Mouse (Mus musculus) liver, adult 2 months (tissue): ENCODE measurements at regions not wholly inside any gene's neighbourhood (a gene's known extent, or its start where the extent isn't known, plus 50 kb on each side); places are given as distances from the start of the nearest gene placed in this dataset.
A peak's percentile ranks its signal among the peaks of the same experiment; 100 is the strongest.

Experiments
- DNase-seq: peaks from one replicate; pipeline ENCODE4 v3.0.0-alpha.2; 2011; ENCODE audit warnings: low read depth, low spot score; ENCODE audit errors: extremely low read depth
- H3K27ac ChIP-seq: fragments of 200-500 bp; replicated peaks from 2 replicates; pipeline ENCODE4 v1.5.1; 2012; ENCODE audit warnings: low read depth, mild to moderate bottlenecking, control low read depth, inconsistent platforms, low read length; ENCODE audit not compliant: insufficient read depth
- H3K27me3 ChIP-seq: fragments of 200-500 bp; 2 replicates; pipeline ENCODE4 v1.6.1; 2012; ENCODE audit warnings: mild to moderate bottlenecking, moderate library complexity, low read length, inconsistent platforms; ENCODE audit not compliant: control insufficient read depth, insufficient read depth
- H3K36me3 ChIP-seq: fragments of 200-500 bp; 2 replicates; pipeline ENCODE4 v1.6.1; 2012; ENCODE audit warnings: low read length, inconsistent platforms; ENCODE audit not compliant: control insufficient read depth, insufficient read depth
- H3K4me1 ChIP-seq: fragments of 200-500 bp; 2 replicates; pipeline ENCODE4 v1.6.1; 2011; ENCODE audit warnings: low read length; ENCODE audit not compliant: control insufficient read depth, insufficient read depth
- H3K4me3 ChIP-seq: fragments of 200-500 bp; 2 replicates; pipeline ENCODE4 v1.5.1; 2011; ENCODE audit warnings: low read depth, mild to moderate bottlenecking, control low read depth, low read length, moderate library complexity; ENCODE audit not compliant: insufficient read depth
- H3K79me2 ChIP-seq: fragments of 200-500 bp; 2 replicates; pipeline ENCODE4 v1.6.1; 2012; ENCODE audit warnings: inconsistent platforms, mild to moderate bottlenecking, low read length, moderate library complexity; ENCODE audit not compliant: control insufficient read depth, insufficient read depth
- H3K9ac ChIP-seq: fragments of 200-500 bp; 2 replicates; pipeline ENCODE4 v1.6.1; 2012; ENCODE audit warnings: low read depth, mild to moderate bottlenecking, control low read depth, inconsistent platforms, low read length
- CTCF ChIP-seq: fragments of 200-500 bp; IDR thresholded peaks from 2 replicates; pipeline ENCODE4 v1.5.1; 2011; ENCODE audit warnings: low read depth, low read length, control low read depth
- POLR2A ChIP-seq: fragments of 200-500 bp; IDR thresholded peaks from 2 replicates; pipeline ENCODE4 v1.6.1; 2011; ENCODE audit warnings: low read length, control low read depth; ENCODE audit not compliant: insufficient read depth; ENCODE audit errors: extremely low read depth
- WGBS: fragments of 180-500 bp; shearing (Covaris S2); methylation state at CpG from one replicate; pipeline ENCODE4 v1.1.7; 2018; 5-methylcytosine and 5-hydroxymethylcytosine counted together

DNA sequence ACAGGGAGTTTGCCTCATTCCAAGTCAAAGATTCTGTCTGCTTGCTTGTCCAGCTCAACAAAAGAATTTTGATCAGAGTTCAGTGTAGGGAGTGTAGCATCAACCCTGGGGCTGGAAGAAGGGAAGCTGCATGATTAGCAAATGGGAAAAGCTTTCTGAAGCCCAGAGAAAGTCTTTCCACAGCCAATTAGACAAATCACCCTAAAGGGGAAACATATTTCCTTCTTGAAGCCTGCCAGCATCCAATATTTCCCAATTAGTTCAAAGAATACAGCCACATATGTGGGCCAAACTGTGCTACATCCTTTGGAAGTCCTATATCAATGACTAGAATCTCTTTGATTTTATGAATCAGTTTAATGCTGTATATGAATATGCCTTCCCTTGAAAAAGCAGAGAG lies 326.2 kb downstream of the Rnd3 start:
- TF ChIP-seq POLR2A, result no peak
- TF ChIP-seq CTCF, result no peak
- Histone ChIP-seq H3K79me2 (no peaks in the 10 kb centered on the region), H3K9ac (no peak overlapping the region), H3K4me3 (no peak overlapping the region), H3K36me3 (no peaks in the 10 kb centered on the region), H3K4me1 (peaks cover 2% of the 10 kb centered on the region; the same call in 1 of the 2 replicates), H3K27ac (no peak overlapping the region), H3K27me3 (no peaks in the 10 kb centered on the region)
- peak; percentile 26 for DNase-seq

DNA sequence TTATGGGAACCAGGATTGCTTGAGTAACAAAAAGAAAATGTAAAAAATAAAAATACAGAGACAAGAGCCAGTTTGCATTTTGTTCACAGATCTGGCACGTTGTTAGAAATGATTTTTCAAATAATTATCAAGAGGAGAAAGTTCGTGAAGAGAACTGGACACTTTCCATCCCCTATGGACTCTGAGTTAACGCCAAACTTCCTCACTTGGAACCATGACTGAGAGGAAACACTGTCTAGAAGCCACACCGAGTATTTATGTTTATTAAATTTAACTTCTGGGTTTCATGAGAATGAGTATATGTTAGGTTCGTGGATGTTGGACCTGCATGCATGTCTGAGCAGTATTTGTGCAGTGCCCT lies 329.6 kb downstream of the Rnd3 start:
- Histone ChIP-seq H3K4me1 (peaks cover 2% of the 10 kb centered on the region; the same call in 1 of the 2 replicates), H3K4me3 (no peak overlapping the region), H3K79me2 (no peaks in the 10 kb centered on the region), H3K27me3 (no peaks in the 10 kb centered on the region), H3K36me3 (no peaks in the 10 kb centered on the region), H3K9ac (no peak overlapping the region), H3K27ac (no peak overlapping the region)
- no peak for TF ChIP-seq CTCF
- TF ChIP-seq POLR2A, result no peak
- WGBS, result 81% methylated on average over 5 of the region's 5 CpGs
- no peak for DNase-seq

DNA sequence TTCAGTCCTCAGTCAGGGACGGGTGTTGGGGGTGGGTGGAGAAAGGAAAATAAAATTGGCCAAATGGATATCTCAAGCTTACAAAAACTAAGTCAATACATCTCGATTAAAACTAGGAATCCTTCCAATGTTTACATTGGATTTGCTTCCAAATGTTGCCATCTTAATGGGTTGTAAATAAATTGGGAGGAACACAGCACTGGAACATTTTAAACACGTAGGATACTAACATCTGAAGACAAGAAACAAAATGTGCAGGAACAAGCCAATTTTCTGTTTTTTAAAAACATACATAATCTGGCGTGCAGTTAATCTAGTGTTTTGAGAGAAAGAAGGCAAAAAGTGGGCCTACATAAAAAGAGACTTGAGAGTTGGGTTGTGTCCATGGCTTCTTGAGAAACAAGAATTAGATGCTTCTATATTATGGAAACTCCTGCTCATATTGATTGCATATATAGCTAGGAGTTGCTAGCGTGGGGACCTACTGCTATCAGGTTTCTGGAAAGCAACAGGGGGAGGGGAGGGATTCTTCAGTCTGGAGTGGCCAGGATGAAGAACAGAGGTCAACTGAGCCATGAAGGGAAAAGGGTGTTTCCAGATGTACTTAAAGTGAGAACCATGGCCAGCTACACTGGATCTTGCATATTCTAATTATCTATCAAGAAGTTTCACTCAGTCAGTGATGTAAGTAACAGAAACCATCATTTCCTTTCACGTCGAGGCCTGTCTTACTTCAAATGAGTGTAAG lies 330.2 kb downstream of the Rnd3 start:
- H3K27me3 ChIP-seq, result no peaks in the 10 kb centered on the region
- no peak overlapping the region for H3K27ac ChIP-seq
- no peak for TF ChIP-seq POLR2A
- no peak for TF ChIP-seq CTCF
- peaks cover 2% of the 10 kb centered on the region; the same call in 1 of the 2 replicates for H3K4me1 ChIP-seq
- 63% methylated on average over 7 of the region's 7 CpGs for WGBS
- DNase-seq, result peak; percentile 25
- H3K4me3 ChIP-seq, result no peak overlapping the region
- no peaks in the 10 kb centered on the region for H3K79me2 ChIP-seq
- no peaks in the 10 kb centered on the region for H3K36me3 ChIP-seq
- H3K9ac ChIP-seq, result no peak overlapping the region

GRCm38 (mm10) chr2:50816364-50816763 lies 332.5 kb downstream of the Rnd3 start:
- 95% methylated on average over 5 of the region's 5 CpGs for WGBS
- no peak for TF ChIP-seq CTCF
- TF ChIP-seq POLR2A, result no peak
- Histone ChIP-seq H3K27ac (no peak overlapping the region), H3K79me2 (no peaks in the 10 kb centered on the region), H3K9ac (no peak overlapping the region), H3K4me1 (no peaks in the 10 kb centered on the region; the same call in 1 of the 2 replicates), H3K27me3 (no peaks in the 10 kb centered on the region), H3K36me3 (no peaks in the 10 kb centered on the region), H3K4me3 (no peak overlapping the region)
- no peak for DNase-seq

DNA sequence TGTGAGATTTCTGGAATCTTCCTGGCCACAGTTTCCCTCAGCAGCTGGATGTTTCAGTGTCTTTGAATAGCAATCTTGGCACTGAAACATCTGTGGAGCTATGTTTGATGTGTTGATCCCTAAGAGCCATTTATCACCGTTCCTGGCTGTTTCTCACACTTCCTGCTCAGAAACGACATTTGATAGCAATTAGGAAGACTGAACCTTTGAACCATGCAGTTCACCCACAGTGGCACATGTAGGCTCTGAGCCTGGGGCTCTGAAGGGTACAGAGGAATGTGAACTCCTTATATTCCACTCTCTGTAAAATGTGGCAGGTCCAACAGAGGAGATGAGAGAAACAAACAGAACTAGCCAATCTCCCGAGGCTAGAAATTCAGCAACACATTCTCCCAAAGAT lies 333.4 kb downstream of the Rnd3 start:
- Histone ChIP-seq H3K36me3 (no peaks in the 10 kb centered on the region), H3K4me1 (no peaks in the 10 kb centered on the region; the same call in 1 of the 2 replicates), H3K4me3 (no peak overlapping the region), H3K9ac (no peak overlapping the region), H3K27me3 (no peaks in the 10 kb centered on the region), H3K27ac (no peak overlapping the region), H3K79me2 (no peaks in the 10 kb centered on the region)
- DNase-seq, result no peak
- TF ChIP-seq CTCF (no peak), POLR2A (no peak)
- WGBS, result 67% methylated on average over 3 of the region's 3 CpGs

DNA sequence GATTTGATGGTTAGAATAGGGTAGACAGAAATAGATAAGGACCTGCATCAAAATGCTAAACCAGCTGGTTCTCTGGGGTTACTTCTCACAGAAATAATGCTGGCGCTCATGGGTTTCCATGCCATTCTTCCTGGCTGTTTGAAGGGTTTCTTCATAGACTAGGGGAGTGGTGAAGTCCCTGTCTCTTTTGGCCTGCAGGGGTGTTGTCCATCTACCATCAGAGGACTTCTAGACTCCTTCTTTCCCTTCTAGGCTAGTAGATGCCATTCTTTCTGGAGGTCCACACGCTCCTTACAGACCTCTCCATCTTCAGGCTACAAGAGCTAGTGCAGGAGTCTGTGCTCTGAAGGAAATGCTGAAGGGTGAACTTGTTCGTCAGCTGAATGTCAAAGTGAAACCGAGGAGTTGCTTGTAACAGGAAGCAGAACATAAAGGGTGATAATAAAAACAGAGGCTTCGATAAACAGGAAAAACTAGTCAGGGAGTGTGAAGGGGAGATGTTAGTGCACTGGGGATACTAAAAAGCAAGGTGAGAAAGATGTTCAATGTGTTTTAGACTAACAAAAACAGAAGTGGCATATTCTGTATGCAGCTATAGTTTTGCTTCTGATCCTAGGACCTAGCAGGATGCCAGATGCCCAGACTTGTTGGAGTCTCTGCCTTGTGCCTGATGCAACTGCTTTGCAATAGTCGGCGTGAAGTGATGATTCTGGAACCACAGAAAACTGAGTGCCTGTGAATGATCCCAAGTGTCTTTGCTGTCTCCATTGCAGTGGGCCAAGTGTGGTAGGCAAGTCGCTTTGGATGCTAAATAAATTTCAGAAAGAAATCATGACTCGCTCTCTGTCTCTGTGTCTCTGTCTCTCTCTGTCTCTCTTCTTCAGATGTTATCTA lies 335.1 kb downstream of the Rnd3 start:
- no peaks in the 10 kb centered on the region for H3K79me2 ChIP-seq
- no peaks in the 10 kb centered on the region; the same call in 1 of the 2 replicates for H3K4me1 ChIP-seq
- H3K9ac ChIP-seq, result no peak overlapping the region
- TF ChIP-seq POLR2A, result no peak
- TF ChIP-seq CTCF, result no peak
- H3K36me3 ChIP-seq, result no peaks in the 10 kb centered on the region
- no peaks in the 10 kb centered on the region for H3K27me3 ChIP-seq
- no peak overlapping the region for H3K4me3 ChIP-seq
- peak; percentile 29 for DNase-seq
- H3K27ac ChIP-seq, result peak overlapping the region; percentile 47; the same call in 1 of the 2 replicates
- WGBS, result 73% methylated on average over 9 of the region's 9 CpGs
